Mouse (Mus musculus) liver, embryonic 16.5 days (tissue): ENCODE measurements at regions not wholly inside any gene's neighbourhood (a gene's known extent, or its start where the extent isn't known, plus 50 kb on each side); places are given as distances from the start of the nearest gene placed in this dataset.

ENCODE experiments used
- ATAC-seq: fragments of 200-750 bp; cut with Nextera tagmentation; 2 replicates; pipeline ENCODE4 v1.8.0; 2017; ENCODE audit warnings: low read depth, mild to moderate bottlenecking, moderate number of reproducible peaks, moderate library complexity
- H3K27ac ChIP-seq: fragments of 300-500 bp; sonication (generic); 2 replicates; pipeline ENCODE4 v1.5.1; 2014; ENCODE audit warnings: mild to moderate bottlenecking, low read length
- H3K27me3 ChIP-seq: fragments of 300-500 bp; sonication (generic); 2 replicates; pipeline ENCODE4 v1.6.1; 2014; ENCODE audit warnings: low read depth, low read length, mixed read lengths; ENCODE audit not compliant: control insufficient read depth, insufficient read depth
- H3K36me3 ChIP-seq: fragments of 300-500 bp; sonication (generic); 2 replicates; pipeline ENCODE4 v1.6.1; 2014; ENCODE audit warnings: mild to moderate bottlenecking; ENCODE audit not compliant: control insufficient read depth, insufficient read depth
- H3K4me1 ChIP-seq: fragments of 300-500 bp; sonication (generic); 2 replicates; pipeline ENCODE4 v1.6.1; 2014; ENCODE audit warnings: low read depth, low read length, mixed read lengths; ENCODE audit not compliant: control insufficient read depth
- H3K4me2 ChIP-seq: fragments of 300-500 bp; sonication (generic); 2 replicates; pipeline ENCODE4 v1.6.1; 2014; ENCODE audit warnings: low read depth, low read length, mixed read lengths
- H3K4me3 ChIP-seq: fragments of 300-500 bp; sonication (generic); 2 replicates; pipeline ENCODE4 v1.5.1; 2014; ENCODE audit warnings: low read depth, mild to moderate bottlenecking, low read length
- H3K9ac ChIP-seq: fragments of 300-500 bp; sonication (generic); 2 replicates; pipeline ENCODE4 v1.6.1; 2014; ENCODE audit warnings: low read depth, low read length
- H3K9me3 ChIP-seq: fragments of 300-500 bp; sonication (generic); replicated peaks from 2 replicates; pipeline ENCODE4 v1.6.1; 2016; ENCODE audit warnings: low read length; ENCODE audit not compliant: control insufficient read depth
- WGBS: fragments of 180-500 bp; shearing (Covaris S2); extraction: QIAGEN DNeasy Blood & Tissue Kit; methylation state at CpG from one replicate; pipeline ENCODE4 v1.1.7; 2014; ENCODE audit not compliant: insufficient replicate concordance; 5-methylcytosine and 5-hydroxymethylcytosine counted together

GRCm38 (mm10) chr13:94619511-94619910 lies 169.2 kb upstream of the Tbca start:
- no peaks in the 10 kb centered on the region for H3K4me1 ChIP-seq
- WGBS, result 51% methylated on average over 4 of the region's 4 CpGs
- H3K4me3 ChIP-seq, result no peak overlapping the region
- no peak overlapping the region for H3K9ac ChIP-seq
- no peaks in the 10 kb centered on the region for H3K36me3 ChIP-seq
- no peaks in the 10 kb centered on the region for H3K27me3 ChIP-seq
- H3K4me2 ChIP-seq, result no peak overlapping the region
- no peak for ATAC-seq
- no peak overlapping the region for H3K27ac ChIP-seq
- H3K9me3 ChIP-seq, result no peaks in the 10 kb centered on the region

GRCm38 (mm10) chr13:94630055-94630454 lies 158.7 kb upstream of the Tbca start:
- Histone ChIP-seq H3K4me1 (no peaks in the 10 kb centered on the region), H3K9me3 (no peaks in the 10 kb centered on the region), H3K27me3 (no peaks in the 10 kb centered on the region), H3K9ac (no peak overlapping the region), H3K36me3 (no peaks in the 10 kb centered on the region), H3K4me2 (no peak overlapping the region), H3K27ac (no peak overlapping the region), H3K4me3 (no peak overlapping the region)
- no peak for ATAC-seq
- WGBS, result 64% methylated on average over 1 of the region's 1 CpGs

- no peaks in the 10 kb centered on the region for H3K36me3 ChIP-seq
- ATAC-seq, result no peak
- no peak overlapping the region for H3K4me3 ChIP-seq
- no peaks in the 10 kb centered on the region for H3K4me1 ChIP-seq
- H3K9me3 ChIP-seq, result no peaks in the 10 kb centered on the region
- H3K9ac ChIP-seq, result no peak overlapping the region
- no peak overlapping the region for H3K27ac ChIP-seq
- H3K27me3 ChIP-seq, result no peaks in the 10 kb centered on the region
- WGBS, result 76% methylated on average over 6 of the region's 6 CpGs
- H3K4me2 ChIP-seq, result no peak overlapping the region
These were observed 158.0 kb upstream of the Tbca start for GRCm38 (mm10) chr13:94630685-94631084.

- no peaks in the 10 kb centered on the region for H3K36me3 ChIP-seq
- H3K4me3 ChIP-seq, result no peak overlapping the region
- no peaks in the 10 kb centered on the region for H3K27me3 ChIP-seq
- H3K4me1 ChIP-seq, result no peaks in the 10 kb centered on the region
- no peaks in the 10 kb centered on the region for H3K9me3 ChIP-seq
- WGBS, result 42% methylated on average over 5 of the region's 5 CpGs
- no peak overlapping the region for H3K4me2 ChIP-seq
- ATAC-seq, result no peak
- no peak overlapping the region for H3K27ac ChIP-seq
- no peak overlapping the region for H3K9ac ChIP-seq
These were observed 156.0 kb upstream of the Tbca start for GRCm38 (mm10) chr13:94632730-94633129.

- no peaks in the 10 kb centered on the region for H3K36me3 ChIP-seq
- ATAC-seq, result no peak
- WGBS, result 37% methylated on average over 5 of the region's 5 CpGs
These were observed 148.4 kb upstream of the Tbca start for GRCm38 (mm10) chr13:94640336-94640735.

GRCm38 (mm10) chr13:94645241-94646206 lies 143.2 kb upstream of the Tbca start:
- no peaks in the 10 kb centered on the region for H3K9me3 ChIP-seq
- no peak overlapping the region for H3K9ac ChIP-seq
- 62% methylated on average over 19 of the region's 19 CpGs for WGBS
- H3K27me3 ChIP-seq, result no peaks in the 10 kb centered on the region
- H3K36me3 ChIP-seq, result no peaks in the 10 kb centered on the region
- no peak overlapping the region for H3K4me3 ChIP-seq
- H3K4me2 ChIP-seq, result no peak overlapping the region
- H3K4me1 ChIP-seq, result no peaks in the 10 kb centered on the region
- ATAC-seq, result no peak
- H3K27ac ChIP-seq, result no peak overlapping the region

More at GRCm38 (mm10) chr13:94640336-94640735, 148.4 kb upstream of the Tbca start:
- no peaks in the 10 kb centered on the region for H3K9me3 ChIP-seq
- no peak overlapping the region for H3K9ac ChIP-seq
- no peaks in the 10 kb centered on the region for H3K27me3 ChIP-seq
- H3K4me3 ChIP-seq, result no peak overlapping the region
- H3K4me2 ChIP-seq, result no peak overlapping the region
- no peak overlapping the region for H3K27ac ChIP-seq
- no peaks in the 10 kb centered on the region for H3K4me1 ChIP-seq

- 53% methylated on average over 2 of the region's 2 CpGs for WGBS
- H3K4me1 ChIP-seq, result no peaks in the 10 kb centered on the region
- H3K27me3 ChIP-seq, result no peaks in the 10 kb centered on the region
- H3K4me2 ChIP-seq, result no peak overlapping the region
- ATAC-seq, result no peak
- no peaks in the 10 kb centered on the region for H3K36me3 ChIP-seq
- no peak overlapping the region for H3K4me3 ChIP-seq
- H3K9me3 ChIP-seq, result no peaks in the 10 kb centered on the region
- no peak overlapping the region for H3K27ac ChIP-seq
- H3K9ac ChIP-seq, result no peak overlapping the region
These were observed 142.4 kb upstream of the Tbca start for GRCm38 (mm10) chr13:94646326-94646725.

- Histone ChIP-seq H3K9me3 (no peaks in the 10 kb centered on the region), H3K36me3 (no peaks in the 10 kb centered on the region), H3K4me2 (no peak overlapping the region), H3K27me3 (no peaks in the 10 kb centered on the region), H3K9ac (no peak overlapping the region), H3K4me3 (no peak overlapping the region), H3K27ac (no peak overlapping the region), H3K4me1 (no peaks in the 10 kb centered on the region)
- 49% methylated on average over 12 of the region's 12 CpGs for WGBS
- ATAC-seq, result no peak
These were observed 141.7 kb upstream of the Tbca start for GRCm38 (mm10) chr13:94646781-94647555.

- no peak overlapping the region for H3K4me2 ChIP-seq
- no peak overlapping the region for H3K4me3 ChIP-seq
- H3K9me3 ChIP-seq, result no peaks in the 10 kb centered on the region
- no peak for ATAC-seq
- no peaks in the 10 kb centered on the region for H3K27me3 ChIP-seq
- H3K36me3 ChIP-seq, result no peaks in the 10 kb centered on the region
- H3K9ac ChIP-seq, result no peak overlapping the region
- H3K4me1 ChIP-seq, result no peaks in the 10 kb centered on the region
- WGBS, result 50% methylated on average over 5 of the region's 5 CpGs
- no peak overlapping the region for H3K27ac ChIP-seq
These were observed 141.1 kb upstream of the Tbca start for GRCm38 (mm10) chr13:94647566-94647965.
